Mouse (Mus musculus): ENCODE measurements around the gene Zbtb34.

GRCm38 (mm10) chr2:33451038-33451978 lies 20.2 kb upstream of the Zbtb34 start:
- no peak for TF ChIP-seq CTCF (conservative IDR thresholded peaks at IDR 0.05; ENCODE audit: low read length)
- no peak for TF ChIP-seq POU5F1 (IDR thresholded peaks at IDR 0.05; ENCODE audit: borderline replicate concordance, low read length)

All from E14TG2a.4 (cell line).